Mouse (Mus musculus): ENCODE measurements at regions not wholly inside any gene's neighbourhood (a gene's known extent, or its start where the extent isn't known, plus 50 kb on each side); places are given as distances from the start of the nearest gene placed in this dataset.

GRCm38 (mm10) chr15:87102211-87102610, 441.9 kb upstream of the Fam19a5 start:
- no peak for DNase-seq

- DNase-seq, result no peak
Observed at GRCm38 (mm10) chr15:87105951-87106350, 438.1 kb upstream of the Fam19a5 start.

GRCm38 (mm10) chr15:87107701-87108100, 436.4 kb upstream of the Fam19a5 start:
- no peak for DNase-seq

GRCm38 (mm10) chr15:87108411-87108810, 435.7 kb upstream of the Fam19a5 start:
- DNase-seq, result no peak

GRCm38 (mm10) chr15:87122656-87123055, 421.4 kb upstream of the Fam19a5 start:
- no peak for DNase-seq

GRCm38 (mm10) chr15:87125427-87126148, 418.5 kb upstream of the Fam19a5 start:
- no peak for DNase-seq

- DNase-seq, result no peak
Observed at GRCm38 (mm10) chr15:87138870-87139269, 405.2 kb upstream of the Fam19a5 start.

- DNase-seq, result no peak
Observed at GRCm38 (mm10) chr15:87169136-87169535, 375.0 kb upstream of the Fam19a5 start.

GRCm38 (mm10) chr15:87170890-87171289, 373.2 kb upstream of the Fam19a5 start:
- no peak for DNase-seq

GRCm38 (mm10) chr15:87173096-87173495, 371.0 kb upstream of the Fam19a5 start:
- DNase-seq, result no peak

GRCm38 (mm10) chr15:87178646-87179045, 365.5 kb upstream of the Fam19a5 start:
- no peak for DNase-seq

- DNase-seq, result no peak
Observed at GRCm38 (mm10) chr15:87180836-87181235, 363.3 kb upstream of the Fam19a5 start.

- DNase-seq, result no peak
Observed at GRCm38 (mm10) chr15:87184248-87184647, 359.9 kb upstream of the Fam19a5 start.

- DNase-seq, result no peak
Observed at GRCm38 (mm10) chr15:87188816-87189455, 355.2 kb upstream of the Fam19a5 start.

- DNase-seq, result no peak
Observed at GRCm38 (mm10) chr15:87191901-87192300, 352.2 kb upstream of the Fam19a5 start.

GRCm38 (mm10) chr15:87196306-87196893, 347.7 kb upstream of the Fam19a5 start:
- DNase-seq, result no peak

- no peak for DNase-seq
Observed at GRCm38 (mm10) chr15:87199641-87200040, 344.5 kb upstream of the Fam19a5 start.

- DNase-seq, result no peak
Observed at GRCm38 (mm10) chr15:87200282-87201048, 343.6 kb upstream of the Fam19a5 start.

GRCm38 (mm10) chr15:87201055-87201454, 343.0 kb upstream of the Fam19a5 start:
- no peak for DNase-seq

GRCm38 (mm10) chr15:87229951-87230350, 314.1 kb upstream of the Fam19a5 start:
- no peak for DNase-seq

- DNase-seq, result no peak
Observed at GRCm38 (mm10) chr15:87236096-87236495, 308.0 kb upstream of the Fam19a5 start.

GRCm38 (mm10) chr15:87239057-87239456, 305.0 kb upstream of the Fam19a5 start:
- no peak for DNase-seq

GRCm38 (mm10) chr15:87261497-87261896, 282.6 kb upstream of the Fam19a5 start:
- DNase-seq, result no peak
